Mouse (Mus musculus): ENCODE results near the gene Cnih3.
A peak's percentile ranks its signal among the peaks of the same experiment; 100 is the strongest.

Gene Cnih3

DNA sequence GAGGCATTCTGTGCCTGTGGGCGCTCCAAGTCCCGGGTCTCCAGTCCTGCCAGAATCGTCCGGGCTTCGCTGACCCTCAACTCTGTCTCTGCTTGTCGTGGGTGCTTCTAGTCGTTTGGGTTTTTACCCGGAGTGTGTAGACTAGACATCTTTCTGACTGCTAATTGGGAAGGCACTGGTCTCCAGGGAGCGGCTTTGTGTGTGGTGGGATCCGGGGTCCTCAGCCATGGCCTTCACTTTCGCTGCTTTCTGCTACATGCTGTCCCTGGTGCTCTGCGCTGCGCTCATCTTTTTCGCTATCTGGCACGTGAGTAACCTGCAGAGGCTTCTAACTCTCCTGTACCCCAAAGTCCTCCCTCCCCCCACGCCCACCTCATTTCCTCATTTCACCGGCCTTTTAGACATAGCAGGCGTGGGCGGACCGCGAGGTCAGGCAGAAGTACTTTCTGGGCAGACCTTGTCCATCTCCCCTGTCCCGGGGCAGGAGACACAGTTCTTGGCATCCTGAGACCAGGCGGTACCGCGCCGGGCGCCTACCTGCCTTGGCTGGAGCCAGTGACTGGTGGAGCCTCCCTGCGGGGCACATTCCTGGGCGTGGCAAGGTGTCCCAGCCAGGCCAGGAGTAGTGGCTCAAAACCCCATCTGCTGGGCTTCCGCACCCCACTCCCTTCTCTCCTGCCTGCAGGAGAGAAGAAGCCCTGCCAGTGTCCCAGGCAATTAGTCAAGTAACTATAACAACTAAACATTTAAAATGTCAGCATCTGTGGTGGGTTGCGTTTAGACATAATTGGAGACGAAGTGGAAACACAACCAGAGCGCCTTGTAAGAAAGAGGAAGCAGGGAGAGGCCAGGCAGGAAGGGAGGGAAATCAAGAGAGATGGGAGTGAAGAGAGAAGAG, 1.0 kb downstream of the Cnih3 start:
- no peak for DNase-seq (ENCODE audit: low read depth, low spot score)

DNA sequence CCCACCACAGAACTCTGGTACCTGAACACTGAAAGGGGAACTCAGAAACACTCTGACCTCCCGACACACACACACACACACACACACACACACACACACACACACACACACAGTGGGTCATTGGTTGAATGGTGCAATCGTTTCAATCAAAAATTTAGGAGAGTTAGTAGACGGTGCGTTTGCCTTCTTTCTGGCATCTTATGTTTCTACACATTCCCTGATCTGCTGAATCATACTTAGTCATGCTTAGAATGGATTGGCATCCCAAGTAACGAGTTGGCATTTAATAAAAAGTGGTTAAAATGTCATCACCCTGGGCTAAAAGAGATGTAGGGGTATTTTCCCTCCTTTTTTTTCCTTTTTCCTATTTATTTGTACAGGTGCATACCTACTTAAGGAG, 3.3 kb downstream of the Cnih3 start:
- DNase-seq (ENCODE audit: low read depth, low spot score) = no peak

DNA sequence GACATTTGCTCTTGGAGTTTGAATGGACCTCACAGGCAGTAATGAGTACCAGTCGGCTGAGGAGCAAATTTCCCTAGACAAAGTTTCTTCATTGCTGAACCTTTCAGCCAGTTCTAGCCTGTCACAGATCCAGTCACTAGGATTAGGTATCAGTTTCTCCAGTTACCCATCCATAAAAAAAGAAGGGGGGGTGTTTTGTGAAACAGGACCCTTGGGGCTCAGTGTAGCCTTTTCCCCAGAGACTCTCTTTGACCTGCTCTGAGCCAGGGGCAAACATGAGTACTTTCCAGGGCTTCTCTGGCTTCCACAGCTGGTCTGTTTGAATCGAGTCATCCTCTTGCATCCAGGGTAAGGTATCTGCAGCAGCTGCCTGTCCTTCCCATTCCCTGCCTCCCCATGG, 5.4 kb downstream of the Cnih3 start:
- no peak for DNase-seq (ENCODE audit: low read depth, low spot score)

DNA sequence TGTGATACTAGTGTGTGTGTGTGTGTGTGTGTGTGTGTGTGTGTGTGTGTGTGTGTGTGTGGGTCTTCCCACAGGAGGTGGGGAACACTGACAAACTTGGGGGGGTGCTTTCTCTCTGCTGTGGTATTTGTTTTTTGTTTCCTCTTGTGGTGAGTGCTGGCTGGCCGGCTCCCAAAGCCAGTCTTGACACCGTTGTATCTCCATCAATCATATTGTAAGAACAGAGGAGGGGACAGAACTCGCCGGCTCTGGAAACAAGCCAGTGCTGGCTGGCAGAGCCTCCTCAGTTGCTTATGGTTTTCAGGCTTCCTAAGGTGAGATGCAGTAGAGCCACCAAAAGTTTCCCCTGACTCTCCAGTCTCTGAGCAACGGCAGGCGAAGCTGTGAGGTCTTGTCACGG, 6.1 kb downstream of the Cnih3 start:
- DNase-seq (ENCODE audit: low read depth, low spot score) = no peak

DNA sequence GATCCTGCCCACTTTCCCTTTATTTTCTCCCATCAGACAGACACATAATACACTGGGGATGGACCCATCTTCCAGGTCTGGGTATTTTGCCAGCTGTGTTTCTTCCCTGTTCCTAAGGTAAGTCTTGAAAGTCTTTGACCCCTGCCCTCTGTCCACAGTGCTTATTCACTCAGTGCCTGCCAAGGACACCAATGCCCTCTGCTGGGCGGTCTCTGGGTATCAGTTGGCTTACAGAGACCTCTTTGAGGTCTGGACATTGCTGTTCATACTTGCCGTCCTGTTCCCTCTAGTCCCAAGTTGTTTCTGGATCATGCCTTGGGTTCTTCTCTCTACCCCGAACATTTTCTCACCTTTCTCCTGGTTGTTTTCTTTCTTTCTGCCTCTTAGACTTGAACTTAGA, 8.3 kb downstream of the Cnih3 start:
- no peak for DNase-seq (ENCODE audit: low read depth, low spot score)

DNA sequence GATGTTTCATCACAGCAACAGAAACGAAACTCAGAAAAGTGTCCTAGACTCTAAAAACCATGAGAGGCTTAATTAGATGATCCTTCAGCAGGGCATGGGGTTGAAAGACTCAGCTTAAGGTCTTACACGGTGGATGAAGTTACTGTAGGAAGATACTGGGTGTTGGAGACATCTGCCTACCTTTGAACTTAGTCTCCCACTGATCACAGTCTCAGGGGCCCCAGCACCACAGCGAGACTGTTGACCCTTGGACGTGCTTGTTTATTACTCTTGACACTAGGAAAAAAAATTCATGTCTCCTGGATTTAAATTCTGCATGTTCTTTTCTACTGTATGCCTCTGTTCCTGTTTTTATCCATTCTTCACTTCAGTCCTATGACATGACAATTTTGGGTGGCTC, 11.6 kb downstream of the Cnih3 start:
- no peak for DNase-seq (ENCODE audit: low read depth, low spot score)

DNA sequence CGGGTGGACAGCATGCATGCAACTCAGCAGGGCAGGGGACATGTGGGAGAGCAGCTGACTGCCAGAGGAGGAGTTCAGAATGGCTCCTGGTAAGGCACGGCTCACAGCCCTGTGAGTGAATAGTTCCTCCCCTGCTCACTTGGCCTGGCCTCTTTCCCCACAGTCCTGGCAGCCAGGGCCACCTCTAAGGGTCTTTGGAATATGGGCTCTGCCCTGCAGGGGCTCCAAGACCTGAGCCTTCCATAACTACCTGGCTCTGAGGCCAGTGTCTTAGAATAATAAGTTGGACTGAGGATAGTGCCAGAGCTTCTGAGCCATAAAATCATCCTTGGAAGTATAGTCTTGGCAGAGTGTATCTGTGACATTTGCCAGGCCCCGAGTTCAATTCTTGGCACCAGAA, 12.9 kb downstream of the Cnih3 start:
- no peak for DNase-seq (ENCODE audit: low read depth, low spot score)

DNA sequence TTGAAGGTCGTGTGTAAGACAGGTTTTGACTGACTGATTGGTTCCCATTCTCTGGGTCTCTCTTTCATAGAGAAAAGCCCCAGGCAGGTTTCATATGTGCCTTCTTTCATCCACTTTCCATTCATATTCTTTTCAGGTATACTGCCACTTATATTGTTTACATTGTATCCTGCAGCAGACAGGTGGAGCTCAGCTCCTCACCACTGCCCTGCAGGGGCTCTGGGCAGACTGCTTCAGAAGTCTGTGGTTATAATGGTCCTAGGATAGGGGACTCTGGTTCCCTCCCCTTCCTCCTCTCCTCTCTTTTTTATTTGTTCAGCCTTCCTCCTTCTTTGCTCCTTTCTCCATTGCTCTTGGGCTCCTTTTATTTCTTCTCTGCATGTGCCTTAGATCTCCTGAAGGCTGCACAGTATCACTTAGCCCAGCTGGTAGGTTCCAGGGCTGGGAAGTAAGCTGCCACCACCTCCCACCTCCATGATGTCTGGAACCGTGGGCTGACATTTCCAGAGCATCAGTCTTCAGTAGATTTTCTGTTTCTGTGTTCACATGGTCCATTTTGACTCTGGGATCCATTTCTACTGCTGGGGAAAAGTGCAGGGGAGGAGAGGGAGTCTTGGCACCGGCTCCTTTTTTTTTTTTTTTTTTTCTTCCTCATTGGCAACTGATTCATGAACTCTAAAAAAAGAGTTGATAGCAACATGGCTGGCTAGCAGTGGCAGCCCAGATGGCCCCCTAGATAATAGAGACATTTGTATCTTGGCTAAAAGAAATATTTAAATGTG, 16.6 kb downstream of the Cnih3 start:
- DNase-seq (ENCODE audit: low read depth, low spot score) = no peak

DNA sequence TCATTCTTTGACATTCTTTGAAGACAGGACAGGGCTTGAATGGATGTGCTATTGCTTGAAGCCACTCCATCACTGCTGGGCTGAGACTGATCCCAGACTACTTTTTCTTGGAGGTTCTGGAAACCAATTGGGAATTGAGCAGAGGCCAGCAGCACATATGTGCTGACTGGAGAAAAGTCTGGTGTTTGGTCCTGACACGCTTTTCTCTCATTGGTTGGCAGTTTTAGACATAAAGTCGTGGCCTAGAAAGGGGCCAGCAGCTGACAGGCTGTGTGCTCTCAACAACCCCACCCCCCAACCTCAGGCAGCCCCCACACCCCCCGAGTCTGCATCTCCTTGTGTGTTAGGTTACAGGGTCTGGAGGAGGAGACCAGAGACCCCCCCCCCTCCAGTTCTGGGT, 17.9 kb downstream of the Cnih3 start:
- no peak for DNase-seq (ENCODE audit: low read depth, low spot score)

DNA sequence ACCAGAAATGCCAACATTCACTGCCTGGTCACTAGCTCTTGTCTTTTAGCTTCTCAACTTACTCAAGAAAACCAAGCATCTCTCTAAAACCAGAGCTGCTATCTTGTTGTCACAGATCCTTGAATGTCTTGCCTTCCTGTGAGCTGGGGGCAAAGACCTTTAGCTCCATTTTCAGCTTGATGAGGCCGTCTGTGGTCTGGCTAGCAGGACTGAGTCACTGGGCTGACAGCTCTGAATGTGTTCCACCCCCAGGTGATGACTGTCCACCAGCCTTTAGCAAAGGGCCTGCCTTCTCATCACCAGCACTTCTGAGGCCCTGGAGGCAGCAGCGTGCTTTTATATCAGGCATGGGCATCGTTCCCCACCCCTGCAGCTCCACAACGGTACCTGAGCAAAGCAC, 18.8 kb downstream of the Cnih3 start:
- no peak for DNase-seq (ENCODE audit: low read depth, low spot score)

- no peak for DNase-seq (ENCODE audit: low read depth, low spot score)
Observed at GRCm38 (mm10) chr1:181372306-181372705, 19.9 kb downstream of the Cnih3 start.

DNA sequence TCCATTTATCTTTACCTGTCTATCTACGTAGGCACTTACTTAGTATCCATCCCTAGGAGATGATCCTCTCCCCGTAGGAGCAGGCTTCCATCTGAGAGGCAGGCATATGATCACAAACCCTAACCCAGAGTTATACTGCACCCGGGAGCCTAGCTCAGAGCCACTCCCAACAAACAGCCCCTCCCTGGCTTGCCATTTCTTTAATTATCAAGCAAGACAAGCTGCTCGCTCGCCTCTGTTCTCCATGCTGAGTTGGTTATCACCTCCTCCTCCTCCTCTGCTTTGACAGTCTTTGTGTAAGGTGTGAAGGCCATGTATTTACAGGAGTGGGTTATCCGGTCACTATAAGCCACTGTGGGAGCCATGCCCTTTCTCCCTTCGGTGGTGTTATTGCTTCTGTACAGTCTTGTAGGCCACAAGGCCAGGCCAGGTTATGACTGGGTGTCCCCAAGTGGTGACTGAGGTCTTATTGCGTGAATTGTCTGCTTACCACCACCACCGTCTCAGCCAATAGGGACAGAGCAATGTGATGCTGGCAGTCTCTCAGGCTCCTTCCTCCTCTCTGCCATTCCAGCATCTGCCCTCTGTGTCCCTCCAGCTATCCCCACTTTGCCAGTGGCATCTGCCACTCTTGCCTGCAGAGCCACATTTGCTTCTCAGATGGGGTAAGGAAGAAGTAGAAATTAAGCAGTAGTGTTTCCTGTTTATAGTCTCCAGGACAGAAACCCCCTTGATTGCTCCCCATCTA, 22.4 kb downstream of the Cnih3 start:
- no peak for DNase-seq (ENCODE audit: low read depth, low spot score)

DNA sequence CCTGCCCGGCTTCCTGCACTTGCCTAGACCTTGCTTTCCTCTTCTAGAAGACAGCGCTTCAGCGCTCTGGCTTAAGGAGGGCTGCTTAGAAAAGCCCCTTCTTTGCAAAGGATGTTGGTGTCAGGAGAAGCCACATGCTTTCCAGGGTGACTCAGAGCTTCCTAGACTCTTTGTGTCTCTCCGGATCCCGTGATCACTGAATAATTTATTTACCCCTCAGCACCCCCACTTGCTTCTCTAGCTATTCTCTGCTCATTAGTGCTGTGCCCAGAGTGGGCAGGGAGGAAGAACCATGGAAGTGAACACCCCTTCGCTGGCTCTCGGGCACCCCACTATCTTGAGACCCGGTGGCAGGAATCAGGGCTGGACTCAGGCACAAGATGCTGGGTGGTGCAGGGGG, 24.0 kb downstream of the Cnih3 start:
- DNase-seq (ENCODE audit: low read depth, low spot score) = no peak

DNA sequence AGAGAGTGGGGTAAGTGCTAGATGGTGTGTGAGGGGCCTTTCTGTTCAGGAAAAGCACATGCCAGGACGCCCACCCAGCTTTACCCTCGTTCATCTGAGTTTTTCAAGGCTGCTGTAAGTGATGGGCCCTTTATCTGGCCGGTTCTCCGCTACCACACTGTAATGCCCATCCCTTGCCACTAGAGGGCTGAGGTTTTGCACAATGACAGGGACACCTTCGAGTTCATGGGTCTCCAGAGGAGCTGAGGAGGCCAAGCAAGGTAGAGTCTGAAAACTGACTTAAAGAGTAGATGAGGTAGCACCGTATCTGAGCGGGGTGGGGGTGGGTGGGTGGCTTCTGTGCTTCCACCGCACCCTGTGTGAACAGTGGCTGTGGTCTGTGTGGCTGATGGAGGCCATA, 27.2 kb downstream of the Cnih3 start:
- DNase-seq (ENCODE audit: low read depth, low spot score) = peak; percentile 44

DNA sequence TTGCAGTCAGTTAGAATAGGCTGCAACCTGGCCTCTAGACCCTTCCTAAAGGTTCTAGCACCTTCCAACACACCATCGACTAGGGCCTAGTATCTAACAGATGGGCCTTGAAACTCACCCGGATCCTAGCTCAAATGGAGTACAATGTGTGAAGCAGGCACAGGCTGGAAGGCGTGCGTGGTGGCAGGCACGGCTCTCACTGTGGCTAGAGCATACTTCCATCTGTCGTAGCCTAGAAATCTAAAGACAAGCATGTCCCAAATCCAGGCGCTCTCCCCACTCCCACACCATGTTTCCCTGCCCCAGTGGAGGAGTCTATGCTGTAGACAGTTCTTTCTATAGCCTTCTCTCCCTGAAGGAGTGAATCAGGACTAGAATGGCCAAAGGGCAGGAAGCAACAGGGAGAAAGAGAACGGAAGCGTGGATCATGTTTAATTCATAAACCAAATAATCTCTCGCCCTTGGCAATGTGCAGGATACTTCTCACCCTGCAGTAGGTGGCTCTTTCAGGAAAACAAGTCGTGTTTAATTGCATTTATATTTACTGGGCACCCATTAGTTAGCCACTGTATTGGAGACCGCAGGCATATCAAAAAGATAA, 29.1 kb downstream of the Cnih3 start:
- no peak for DNase-seq (ENCODE audit: low read depth, low spot score)

- no peak for DNase-seq (ENCODE audit: low read depth, low spot score)
Observed at GRCm38 (mm10) chr1:181389264-181389663, 36.8 kb downstream of the Cnih3 start.

GRCm38 (mm10) chr1:181392489-181392888, 40.1 kb downstream of the Cnih3 start:
- no peak for DNase-seq (ENCODE audit: low read depth, low spot score)

DNA sequence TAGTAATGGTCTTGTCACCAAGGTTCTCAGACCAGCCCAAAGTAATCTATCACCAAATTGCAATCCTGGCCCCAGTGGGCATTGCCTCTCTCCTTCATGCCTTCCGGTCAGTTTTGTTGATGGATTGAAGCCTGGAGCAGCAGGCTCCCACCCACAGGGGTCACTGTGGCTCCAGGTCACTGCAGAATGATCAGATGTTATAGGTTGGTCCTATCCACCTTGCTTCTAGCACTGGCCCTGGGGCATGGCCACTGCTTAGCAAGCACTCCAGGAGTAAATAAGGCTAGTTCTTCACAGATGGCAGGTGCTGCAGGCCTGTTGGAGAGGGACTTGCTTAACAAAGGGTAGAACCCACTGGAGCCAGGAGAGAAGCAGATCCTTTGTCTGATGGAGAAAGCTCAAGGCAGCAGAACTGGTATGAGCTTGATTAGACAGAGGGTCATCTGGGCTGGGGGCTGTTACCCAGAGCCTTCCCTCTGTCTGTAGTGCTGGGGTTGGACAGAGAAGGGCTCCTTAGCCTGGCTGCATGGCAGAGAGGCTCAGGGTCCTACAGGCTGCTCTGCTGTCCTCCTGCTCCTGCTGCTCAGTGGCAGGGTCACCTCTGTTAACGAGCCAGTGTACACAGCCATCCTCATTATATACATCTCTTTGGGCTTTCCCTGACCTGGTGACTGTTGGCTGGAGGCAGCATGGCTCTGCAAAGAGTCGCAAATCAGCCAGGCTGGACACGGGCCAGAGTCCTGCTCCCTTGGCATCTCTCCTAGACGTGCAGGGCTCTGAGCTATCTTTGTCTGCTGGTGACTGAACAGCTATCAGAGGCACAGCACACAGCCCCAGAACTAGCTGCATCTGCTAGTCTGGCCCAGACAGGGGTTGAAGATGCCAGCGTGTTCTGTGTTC, 41.1 kb downstream of the Cnih3 start:
- no peak for DNase-seq (ENCODE audit: low read depth, low spot score)

DNA sequence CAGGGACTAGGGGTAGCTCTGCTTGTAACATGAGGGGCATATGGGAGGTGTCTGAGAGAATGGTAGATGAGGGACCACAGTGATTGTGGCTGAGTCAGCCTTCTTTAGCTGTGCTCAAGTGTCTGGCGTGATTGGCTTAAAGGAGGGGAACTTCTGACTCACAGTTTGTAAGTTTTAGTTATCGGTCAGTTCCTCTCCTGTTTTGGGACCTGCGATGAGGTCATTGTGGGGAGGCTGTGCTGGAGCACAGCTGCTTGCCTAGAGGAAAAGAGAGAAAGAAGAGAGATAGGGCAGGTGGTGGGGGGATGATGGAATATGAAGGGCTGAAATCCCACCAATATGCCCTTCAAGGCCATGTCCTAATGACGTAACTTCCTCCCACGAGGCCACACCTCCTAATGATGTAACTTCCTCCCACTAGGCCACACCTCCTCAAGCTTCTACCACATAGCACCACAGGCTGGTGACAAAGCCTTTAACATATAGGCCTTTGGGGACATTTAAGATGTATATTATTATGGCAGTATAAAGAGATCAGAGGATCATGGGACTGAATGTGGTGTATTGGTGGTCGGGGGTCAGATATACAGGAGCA, 42.9 kb downstream of the Cnih3 start:
- DNase-seq (ENCODE audit: low read depth, low spot score) = no peak

DNA sequence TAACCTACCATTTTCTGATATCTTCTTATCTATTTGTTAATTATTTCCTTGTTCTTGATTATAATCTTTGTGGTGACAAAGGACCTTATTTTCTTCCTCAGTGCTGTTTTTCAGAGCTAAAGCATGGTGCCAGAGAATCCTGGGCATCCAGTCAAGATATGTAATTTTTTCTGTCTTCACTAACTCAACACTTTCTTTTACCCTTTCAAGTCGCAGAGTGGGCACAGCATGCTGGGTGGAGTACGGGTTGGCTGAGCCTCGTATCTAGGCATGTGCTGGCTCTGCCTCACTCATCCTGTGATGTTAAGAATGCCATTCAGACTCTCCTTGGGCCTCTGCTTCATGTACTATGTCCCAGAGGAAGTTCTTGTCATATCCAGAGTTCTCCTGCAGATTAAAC, 46.8 kb downstream of the Cnih3 start:
- no peak for DNase-seq (ENCODE audit: low read depth, low spot score)

Data from CD4-positive helper T cell, adult 2 months (primary cell).